Mouse (Mus musculus): ENCODE results near the gene Ndc80. TPM values are rescaled to one million over a fixed set of nuclear protein-coding genes. Genes with fewer than 3 reads are reported as not detected.

Ndc80 gene
- polyA plus RNA-seq, 2 experiments from 2014 or later: 23.7 to 24.7 TPM

DNA sequence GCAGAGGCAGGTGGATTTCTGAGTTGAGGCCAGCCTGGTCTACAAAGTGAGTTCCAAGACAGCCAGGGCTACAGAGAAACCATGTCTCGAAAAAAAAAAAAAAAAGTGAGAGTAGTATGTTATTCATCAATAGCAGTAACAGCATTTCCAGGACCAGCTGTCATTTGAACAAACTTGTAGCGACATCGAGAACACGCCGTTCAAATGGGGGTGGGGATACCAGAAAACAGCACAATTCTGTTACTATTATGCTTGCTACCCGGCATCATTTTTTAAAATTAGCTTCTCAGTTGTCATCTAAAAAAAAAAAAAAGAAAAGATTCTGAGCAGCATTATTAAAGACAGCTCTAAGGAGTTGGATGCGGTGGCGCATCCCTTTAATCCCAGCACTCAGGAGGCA is 49.2 kb downstream of the Ndc80 start:
- ATAC-seq: no peak

DNA sequence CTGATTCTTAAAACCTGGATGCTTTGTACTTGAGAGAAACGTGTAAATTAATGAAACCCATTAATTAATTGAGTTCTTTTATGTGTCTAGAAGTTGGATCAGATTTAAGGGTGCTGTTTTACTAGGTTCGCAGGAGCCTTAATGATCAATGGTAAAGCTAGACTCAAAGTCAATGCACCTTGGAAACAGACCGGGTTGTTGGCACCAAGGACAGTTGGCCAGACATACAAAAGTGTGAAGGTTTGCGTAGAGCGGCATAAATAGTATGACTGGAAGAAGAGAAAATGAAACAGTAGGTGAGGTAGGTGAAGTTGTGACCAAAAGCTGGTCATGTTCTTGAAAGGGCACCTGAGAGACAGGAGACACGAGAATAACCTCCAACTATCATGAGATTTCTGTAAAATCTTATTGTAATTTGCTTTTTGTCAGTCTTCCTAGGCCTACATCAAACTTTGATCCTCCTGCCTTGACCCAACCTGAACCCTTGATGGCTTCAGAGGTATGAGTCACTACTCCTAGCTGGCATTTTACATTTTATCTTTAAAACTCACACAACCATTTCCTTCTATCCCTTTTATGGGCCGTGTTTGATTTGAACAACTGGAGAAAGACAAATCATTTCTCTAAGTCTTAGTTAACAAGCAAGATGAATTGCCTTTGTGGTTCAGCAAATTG is 50.2 kb downstream of the Ndc80 start:
- no peak for ATAC-seq

DNA sequence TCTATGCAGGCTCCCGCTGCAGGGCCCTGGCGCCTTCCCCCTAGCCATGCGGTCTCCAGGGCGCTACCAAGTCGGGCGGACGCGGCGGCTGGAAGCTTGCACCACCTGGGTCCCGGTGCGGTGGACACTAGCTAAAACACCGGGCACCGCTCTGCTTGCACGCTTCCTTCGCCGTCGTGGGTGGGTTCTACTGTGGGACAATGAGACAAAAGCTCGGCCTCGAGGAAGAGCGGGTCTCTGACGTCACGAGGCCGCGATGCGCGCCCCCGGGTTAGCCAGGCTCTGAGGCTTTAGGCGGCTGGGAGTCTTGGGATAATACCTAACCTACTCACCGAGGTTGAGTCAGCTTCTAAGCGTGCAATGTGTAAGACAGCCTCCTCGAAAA is 51.0 kb downstream of the Ndc80 start:
- ATAC-seq: peak; percentile 24

DNA sequence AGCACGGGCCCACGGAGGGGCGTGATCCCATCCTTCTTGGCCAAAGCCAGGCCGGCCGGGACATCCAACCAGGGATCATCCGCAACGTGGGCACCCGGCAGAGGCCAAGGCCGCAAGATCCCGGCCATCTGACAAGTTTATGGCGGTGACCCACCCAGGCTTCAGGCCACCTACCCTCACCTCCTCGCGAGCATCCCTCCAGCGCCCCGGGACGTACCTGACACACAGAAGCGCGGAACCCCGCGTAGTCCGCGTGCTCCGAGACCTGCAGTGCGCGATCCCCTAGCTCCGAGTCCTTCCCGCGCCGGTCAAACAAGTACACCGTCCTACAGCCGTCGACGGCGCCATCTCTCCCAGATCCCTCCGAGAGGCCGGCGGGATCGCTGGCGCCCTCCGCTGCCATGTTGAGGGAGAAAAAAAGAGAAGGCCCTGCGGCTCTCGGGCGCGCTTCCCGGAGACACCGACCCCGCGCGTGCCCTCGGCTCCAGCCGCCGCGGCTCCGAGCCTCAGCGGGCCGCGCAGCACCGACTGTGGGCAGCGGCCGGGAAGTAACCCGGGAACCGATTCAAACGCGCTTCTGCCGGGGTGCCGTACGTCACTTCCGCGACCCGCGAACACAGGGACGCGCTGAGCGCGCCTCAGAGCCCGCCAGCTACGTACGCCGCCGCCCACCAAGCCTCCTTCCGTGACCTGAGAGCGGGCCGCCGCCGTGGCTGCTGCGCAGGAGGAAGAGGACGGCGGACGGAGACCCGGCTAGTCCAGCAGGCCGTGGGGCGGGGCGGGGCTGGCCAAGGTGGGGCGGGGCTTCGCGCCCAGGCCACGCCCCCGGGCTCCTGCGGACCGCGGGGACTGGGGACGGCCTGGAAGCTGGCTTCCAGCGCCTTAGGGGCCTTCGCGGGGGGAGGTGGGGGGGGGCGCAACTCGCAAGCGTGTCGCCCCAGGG is 51.6 kb downstream of the Ndc80 start, which contains the start of gene Smchd1:
Gene Smchd1, minus strand, starts transcription at position 582 of the 943 bp plus-strand sequence.
- ATAC-seq: peak; percentile 77

DNA sequence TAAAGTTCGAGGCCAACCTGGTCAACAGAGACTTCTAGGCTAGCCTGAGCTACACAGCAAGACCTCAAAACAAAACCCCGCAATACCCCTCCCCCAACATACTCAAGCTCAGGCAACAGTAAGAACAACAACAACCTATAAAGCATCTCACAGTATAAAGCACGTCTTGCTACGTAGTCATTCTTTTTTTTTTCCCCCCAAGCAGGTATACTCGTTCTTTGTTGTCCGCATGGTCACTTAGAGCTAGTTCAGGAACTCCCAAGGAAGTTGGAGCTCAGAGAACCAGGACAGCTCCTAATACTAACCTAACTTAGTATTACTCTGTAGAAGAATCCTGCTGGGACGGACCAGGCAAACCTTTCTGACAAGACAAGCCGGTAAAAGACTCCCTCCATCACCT is 52.5 kb downstream of the Ndc80 start:
- no peak for ATAC-seq

DNA sequence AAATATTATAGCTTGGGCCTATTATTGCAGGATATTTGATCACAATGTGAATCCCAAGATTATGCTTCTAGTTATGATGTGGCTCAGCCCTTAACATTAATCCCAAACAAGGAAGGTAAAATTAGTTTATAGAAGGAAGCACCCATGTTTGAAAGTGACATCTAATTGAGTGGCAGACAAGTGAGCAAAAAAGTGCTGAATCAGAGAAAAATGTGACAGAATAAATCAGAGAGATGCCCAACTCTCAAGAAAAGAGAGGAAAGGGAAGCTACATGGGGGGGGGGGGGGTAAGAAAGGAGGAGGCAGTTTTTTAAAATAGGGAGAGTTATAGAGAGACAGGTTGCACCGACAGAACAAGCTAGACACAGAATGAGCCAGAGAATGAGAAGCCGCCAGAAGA is 55.4 kb downstream of the Ndc80 start:
- no peak for ATAC-seq

DNA sequence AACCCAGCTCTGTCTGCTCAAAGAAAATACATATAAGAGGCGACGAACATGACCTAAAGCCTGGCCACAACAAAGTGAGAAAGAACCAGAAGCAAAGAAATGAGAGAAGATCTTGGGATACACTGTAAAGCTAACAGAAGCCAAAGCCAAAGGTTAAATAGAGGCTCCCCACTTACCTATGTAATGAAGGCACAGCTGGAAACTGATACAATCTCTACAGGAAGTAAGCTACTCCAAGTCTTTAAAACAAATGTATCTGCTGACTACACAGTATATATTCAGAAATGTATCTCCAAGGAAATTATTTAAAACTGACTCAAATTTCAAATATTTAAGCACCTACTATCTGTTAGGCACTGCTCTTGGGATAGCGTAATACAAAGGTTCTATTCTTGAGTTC is 66.3 kb downstream of the Ndc80 start:
- peak; percentile 47 for ATAC-seq

DNA sequence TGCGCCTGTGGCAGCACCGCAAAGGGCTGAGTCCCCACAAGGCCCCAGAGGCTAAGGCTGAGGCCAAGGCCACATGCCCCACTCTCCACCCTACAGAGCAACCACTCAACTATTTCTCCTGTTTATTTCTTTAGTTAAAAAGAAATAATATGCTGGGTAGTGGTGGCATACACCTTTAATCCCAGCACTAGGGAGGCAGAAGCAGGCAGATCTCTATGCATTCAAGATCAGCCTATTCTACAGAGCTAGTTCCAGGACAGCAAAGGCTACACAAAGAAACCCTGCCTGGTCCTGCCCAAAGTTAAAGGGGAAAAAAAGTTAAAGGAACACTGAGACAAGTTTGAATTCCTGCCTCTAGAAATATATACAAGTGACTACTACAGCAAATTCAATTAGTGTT is 66.8 kb downstream of the Ndc80 start, which contains the start of gene Gm4707:
Gene Gm4707, minus strand, starts transcription at position 101 of the 400 bp plus-strand sequence.
- ATAC-seq: no peak

DNA sequence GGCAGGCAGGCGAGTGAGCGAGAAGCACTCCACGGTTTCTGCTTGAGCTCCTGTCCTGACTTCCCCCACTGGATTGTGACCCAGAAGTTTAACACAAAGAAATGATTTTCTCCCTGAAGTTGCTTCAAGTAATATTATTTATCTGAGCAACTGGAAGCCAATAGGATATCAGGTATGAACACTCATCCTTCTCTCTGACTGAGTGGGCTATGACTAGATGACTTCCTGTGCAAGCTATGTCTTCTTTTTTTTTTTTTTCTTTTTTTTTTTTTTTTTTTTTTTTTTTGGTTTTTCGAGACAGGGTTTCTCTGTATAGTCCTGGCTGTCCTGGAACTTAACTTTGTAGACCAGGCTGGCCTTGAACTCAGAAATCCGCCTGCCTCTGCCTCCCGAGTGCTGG is 69.3 kb downstream of the Ndc80 start:
- peak; percentile 55 for ATAC-seq

Other genes starting within 250 kb of the Ndc80 start
- gene Emilin2, start 214.9 kb downstream of the Ndc80 start, polyA plus RNA-seq (2017; shearing (Covaris generic)): under 1 TPM in 1 of 2 experiments, not detected in 1; 0.11 TPM
- 10 to 100 TPM; 17.1 to 19.9 TPM for gene Gm4707, start 66.9 kb downstream of the Ndc80 start, polyA plus RNA-seq (2017; shearing (Covaris generic))
- gene Smchd1, start 51.5 kb downstream of the Ndc80 start, polyA plus RNA-seq (2017; shearing (Covaris generic)): 10 to 100 TPM; 77.1 to 98.8 TPM
- under 1 TPM; 0.54 to 0.93 TPM for gene Spdya, start 25.2 kb upstream of the Ndc80 start, polyA plus RNA-seq (2017; shearing (Covaris generic))
- gene Wdr43, start 89.0 kb upstream of the Ndc80 start, polyA plus RNA-seq (2017; shearing (Covaris generic)): 100 to 1,000 TPM; 106 to 132 TPM
- gene Togaram2, start 146.4 kb upstream of the Ndc80 start, polyA plus RNA-seq (2017; shearing (Covaris generic)): not detected
- not detected for gene Pcare, start 226.0 kb upstream of the Ndc80 start, polyA plus RNA-seq (2017; shearing (Covaris generic))
- not detected for gene Clip4, start 241.6 kb upstream of the Ndc80 start, polyA plus RNA-seq (2017; shearing (Covaris generic))